Mouse (Mus musculus) heart, postnatal 0 days (tissue): ENCODE data around the gene Ptbp1. TPM values are rescaled to one million over a fixed set of nuclear protein-coding genes. Genes with fewer than 3 reads are reported as not detected.

ENCODE experiments used
- ATAC-seq: fragments of 200-750 bp; cut with Nextera tagmentation; 2 replicates; pipeline ENCODE4 v1.8.0; 2017; ENCODE audit warnings: low read depth, moderate number of reproducible peaks, moderate library complexity; ENCODE audit not compliant: insufficient read depth
- DNase-seq: peaks from one replicate; pipeline ENCODE4 v3.0.0-alpha.2; 2016; ENCODE audit warnings: low spot score
- H3K27ac ChIP-seq: fragments of 300-500 bp; sonication (generic); 2 replicates; pipeline ENCODE4 v1.5.1; 2014; ENCODE audit warnings: low read depth, mild to moderate bottlenecking
- H3K27me3 ChIP-seq: fragments of 300-500 bp; sonication (generic); 2 replicates; pipeline ENCODE4 v1.6.1; 2014; ENCODE audit warnings: low read length, mixed read lengths; ENCODE audit not compliant: control insufficient read depth, insufficient read depth
- H3K36me3 ChIP-seq: fragments of 300-500 bp; sonication (generic); replicated peaks from 2 replicates; pipeline ENCODE4 v1.6.1; 2014; ENCODE audit warnings: low read length, mixed read lengths; ENCODE audit not compliant: control insufficient read depth, insufficient read depth
- H3K4me1 ChIP-seq: fragments of 300-500 bp; sonication (generic); 2 replicates; pipeline ENCODE4 v1.6.1; 2014; ENCODE audit warnings: antibody characterized with exemption; ENCODE audit not compliant: control insufficient read depth, insufficient read depth
- H3K4me2 ChIP-seq: fragments of 300-500 bp; sonication (generic); 2 replicates; pipeline ENCODE4 v1.6.1; 2014; ENCODE audit warnings: low read depth, mild to moderate bottlenecking, low read length, moderate library complexity
- H3K4me3 ChIP-seq: fragments of 300-500 bp; sonication (generic); 2 replicates; pipeline ENCODE4 v1.5.1; 2014; ENCODE audit warnings: low read depth, low read length
- H3K9ac ChIP-seq: fragments of 300-500 bp; sonication (generic); replicated peaks from 2 replicates; pipeline ENCODE4 v1.6.1; 2014; ENCODE audit warnings: low read depth, low read length, mixed read lengths
- H3K9me3 ChIP-seq: fragments of 300-500 bp; sonication (generic); replicated peaks from 2 replicates; pipeline ENCODE4 v1.6.1; 2016; ENCODE audit warnings: low read length; ENCODE audit not compliant: control insufficient read depth
- CTCF ChIP-seq: IDR thresholded peaks from 2 replicates; pipeline ENCODE4 v1.5.1; 2016; ENCODE audit warnings: antibody characterized with exemption, control low read depth, low read depth
- EP300 ChIP-seq: IDR thresholded peaks from 2 replicates; pipeline ENCODE4 v1.6.1; 2016; ENCODE audit warnings: antibody characterized with exemption, low read depth
- WGBS: fragments of 180-500 bp; shearing (Covaris S2); extraction: QIAGEN DNeasy Blood & Tissue Kit; methylation state at CpG from one replicate; pipeline ENCODE4 v1.1.7; 2014; 5-methylcytosine and 5-hydroxymethylcytosine counted together
- polyA plus RNA-seq: library from polyadenylated mRNA; unstranded; fragments of >200 nt; fragmentation: Nextera tagmentation; extraction: Ambion mirVana; gene quantifications from 2 replicates; pipeline ENCODE4 v1.2.1, GENCODE M21; 2015
- total RNA-seq: library from RNA; depleted of rRNA; stranded (reverse); fragments of >200 nt; gene quantifications from 2 replicates; pipeline ENCODE4 v1.2.3, GENCODE M21; 2014; ENCODE audit warnings: low replicate concordance

Gene Ptbp1
- total and polyA plus RNA-seq, 2 experiments from 2014 or later, result 40.4 to 186 TPM

- WGBS, result 53% methylated on average over 3 of the region's 3 CpGs
- H3K4me3 ChIP-seq, result no peak overlapping the region
- no peak overlapping the region for H3K27ac ChIP-seq
- H3K9me3 ChIP-seq, result no peaks in the 10 kb centered on the region
- ATAC-seq (no peak), DNase-seq (no peak)
- H3K4me2 ChIP-seq, result no peak overlapping the region
- TF ChIP-seq CTCF (no peak), EP300 (no peak)
- no peaks in the 10 kb centered on the region for H3K36me3 ChIP-seq
- no peaks in the 10 kb centered on the region for H3K4me1 ChIP-seq
- H3K9ac ChIP-seq, result no peak overlapping the region
- H3K27me3 ChIP-seq, result peaks cover 7% of the 10 kb centered on the region; the same call in 1 of the 2 replicates
Measured at GRCm38 (mm10) chr10:79872862-79873261, 18.6 kb downstream of the Ptbp1 start.

- Histone ChIP-seq H3K4me2 (no peak overlapping the region), H3K4me3 (no peak overlapping the region), H3K9ac (no peak overlapping the region), H3K27me3 (peaks cover 7% of the 10 kb centered on the region; the same call in 1 of the 2 replicates), H3K9me3 (no peaks in the 10 kb centered on the region), H3K4me1 (no peaks in the 10 kb centered on the region), H3K27ac (no peak overlapping the region), H3K36me3 (no peaks in the 10 kb centered on the region)
- no peak for DNase-seq
- TF ChIP-seq EP300 (no peak), CTCF (no peak)
- WGBS, result 10% methylated on average over 6 of the region's 6 CpGs
- no peak for ATAC-seq
Measured at GRCm38 (mm10) chr10:79873313-79873712, 19.1 kb downstream of the Ptbp1 start.

- peaks cover 7% of the 10 kb centered on the region; the same call in 1 of the 2 replicates for H3K27me3 ChIP-seq
- ATAC-seq, result no peak
- DNase-seq, result no peak
- H3K4me1 ChIP-seq, result no peaks in the 10 kb centered on the region
- TF ChIP-seq EP300, result no peak
- TF ChIP-seq CTCF, result no peak
- 3% methylated on average over 26 of the region's 26 CpGs for WGBS
- H3K4me2 ChIP-seq, result peak overlapping the region; percentile 93
- peak overlapping the region; percentile 59 for H3K4me3 ChIP-seq
- no peaks in the 10 kb centered on the region for H3K9me3 ChIP-seq
- no peaks in the 10 kb centered on the region for H3K36me3 ChIP-seq
- peak overlapping the region; percentile 52 for H3K9ac ChIP-seq
- H3K27ac ChIP-seq, result no peak overlapping the region
Measured at GRCm38 (mm10) chr10:79873715-79874289, 19.6 kb downstream of the Ptbp1 start.

- Histone ChIP-seq H3K27me3 (peaks cover 7% of the 10 kb centered on the region; the same call in 1 of the 2 replicates), H3K36me3 (no peaks in the 10 kb centered on the region), H3K9ac (peak within 1 kb of the TSS; percentile 52), H3K9me3 (no peaks in the 10 kb centered on the region), H3K4me1 (no peaks in the 10 kb centered on the region), H3K4me3 (peak within 1 kb of the TSS; percentile 59), H3K27ac (no peak within 1 kb of the TSS), H3K4me2 (peak within 1 kb of the TSS; percentile 93)
- no peak for DNase-seq
- ATAC-seq, result peak; percentile 47
- TF ChIP-seq EP300 (no peak), CTCF (no peak)
- 2% methylated on average over 42 of the region's 57 CpGs for WGBS
Measured at GRCm38 (mm10) chr10:79874290-79874862, 20.1 kb downstream of the Ptbp1 start, which contains the start of the genes Prtn3 and Plppr3. Gene Prtn3 (plus strand): TSS chr10:79874476. Gene Plppr3 (minus strand): TSS chr10:79874634.

- H3K4me3 ChIP-seq, result no peak overlapping the region
- H3K9ac ChIP-seq, result no peak overlapping the region
- H3K4me1 ChIP-seq, result 0 out of 2 replicates have a peak, but pooled peaks cover 5% of the 10 kb centered on the region
- H3K4me2 ChIP-seq, result no peak overlapping the region
- ATAC-seq (no peak), DNase-seq (no peak)
- no peaks in the 10 kb centered on the region for H3K9me3 ChIP-seq
- H3K27me3 ChIP-seq, result peaks cover 7% of the 10 kb centered on the region; the same call in 1 of the 2 replicates
- 59% methylated on average over 1 of the region's 1 CpGs for WGBS
- TF ChIP-seq EP300 (no peak), CTCF (no peak)
- no peak overlapping the region for H3K27ac ChIP-seq
- H3K36me3 ChIP-seq, result no peaks in the 10 kb centered on the region
Measured at GRCm38 (mm10) chr10:79877174-79877573, 22.9 kb downstream of the Ptbp1 start.
